Mouse (Mus musculus): ENCODE data around the gene 1700001K19Rik.
"Not testable (repeated sequence)": the region's sequence is repeated elsewhere in the genome, so short reads cannot be mapped to it uniquely, and the experiment has no call there.

DNA sequence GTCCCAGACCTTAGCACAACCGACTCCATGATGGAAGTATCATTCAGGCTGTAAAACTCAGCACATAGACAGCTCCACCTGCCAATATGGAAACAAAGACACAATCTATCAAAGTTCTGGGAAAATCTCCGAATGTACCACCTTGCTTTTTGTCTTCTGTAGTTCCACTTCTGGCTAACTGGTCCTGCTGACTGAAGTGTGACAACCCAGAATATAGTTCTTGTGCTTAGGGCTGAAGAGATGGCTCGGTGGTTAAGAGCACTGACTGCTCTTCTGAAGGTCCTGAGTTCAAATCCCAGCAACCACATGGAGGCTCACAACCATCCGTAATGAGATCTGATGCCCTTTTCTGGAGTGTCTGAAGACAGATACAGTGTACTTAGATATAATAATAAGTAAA is 23.0 kb upstream of the 1700001K19Rik start:
- TF ChIP-seq CTCF (IDR thresholded peaks at IDR 0.05; ENCODE audit: borderline replicate concordance, insufficient read depth, low read depth, low read length); POLR2A (IDR thresholded peaks at IDR 0.05; ENCODE audit: borderline replicate concordance, insufficient read depth, low read length): not testable (repeated sequence)
